Mouse (Mus musculus) hindbrain, postnatal 0 days (tissue): Measurements from ENCODE around the gene Eea1. TPM values are rescaled to one million over a fixed set of nuclear protein-coding genes. Genes with fewer than 3 reads are reported as not detected.

ENCODE experiments used
- ATAC-seq: fragments of 200-750 bp; cut with Nextera tagmentation; 2 replicates; pipeline ENCODE4 v1.8.0; 2017; ENCODE audit warnings: mild to moderate bottlenecking, moderate TSS enrichment, moderate library complexity
- DNase-seq: peaks from one replicate; pipeline ENCODE4 v3.0.0-alpha.2; 2015; ENCODE audit warnings: low spot score
- H3K27ac ChIP-seq: fragments of 300-500 bp; sonication (generic); 2 replicates; pipeline ENCODE4 v1.5.1; 2014; ENCODE audit warnings: mild to moderate bottlenecking
- H3K27me3 ChIP-seq: fragments of 300-500 bp; sonication (generic); 2 replicates; pipeline ENCODE4 v1.6.1; 2014; ENCODE audit warnings: low read length, mixed read lengths; ENCODE audit not compliant: insufficient read depth
- H3K36me3 ChIP-seq: fragments of 300-500 bp; sonication (generic); 2 replicates; pipeline ENCODE4 v1.6.1; 2014; ENCODE audit warnings: low read length, mixed read lengths; ENCODE audit not compliant: insufficient read depth
- H3K4me1 ChIP-seq: fragments of 300-500 bp; sonication (generic); 2 replicates; pipeline ENCODE4 v1.6.1; 2014; ENCODE audit warnings: antibody characterized with exemption, low read length, mixed read lengths; ENCODE audit not compliant: insufficient read depth
- H3K4me2 ChIP-seq: fragments of 300-500 bp; sonication (generic); 2 replicates; pipeline ENCODE4 v1.6.1; 2014; ENCODE audit warnings: low read depth, mild to moderate bottlenecking, low read length, moderate library complexity, mixed read lengths
- H3K4me3 ChIP-seq: fragments of 300-500 bp; sonication (generic); 2 replicates; pipeline ENCODE4 v1.5.1; 2014; ENCODE audit warnings: low read length
- H3K9ac ChIP-seq: fragments of 300-500 bp; sonication (generic); replicated peaks from 2 replicates; pipeline ENCODE4 v1.6.1; 2014; ENCODE audit warnings: mild to moderate bottlenecking, low read length, moderate library complexity, mixed read lengths
- H3K9me3 ChIP-seq: fragments of 300-500 bp; sonication (generic); 2 replicates; pipeline ENCODE4 v1.6.1; 2016; ENCODE audit warnings: low read length, mixed read lengths
- CTCF ChIP-seq: IDR thresholded peaks from 2 replicates; pipeline ENCODE4 v1.5.1; 2016; ENCODE audit warnings: antibody characterized with exemption, control low read depth, low read depth
- WGBS: fragments of 180-500 bp; shearing (Covaris S2); extraction: QIAGEN DNeasy Blood & Tissue Kit; methylation state at CpG from one replicate; pipeline ENCODE4 v1.1.7; 2014; 5-methylcytosine and 5-hydroxymethylcytosine counted together
- polyA plus RNA-seq: library from polyadenylated mRNA; unstranded; fragments of >200 nt; fragmentation: Nextera tagmentation; extraction: Ambion mirVana; gene quantifications from 2 replicates; pipeline ENCODE4 v1.2.1, GENCODE M21; 2015
- total RNA-seq: library from RNA; depleted of rRNA; stranded (reverse); fragments of >200 nt; gene quantifications from 2 replicates; pipeline ENCODE4 v1.2.3, GENCODE M21; 2014

Gene Eea1
- total and polyA plus RNA-seq, 2 experiments from 2014 or later, result 12.3 to 27.5 TPM

GRCm38 (mm10) chr10:95894856-95895386 is 45.5 kb upstream of the Eea1 start:
- H3K9me3 ChIP-seq, result no peaks in the 10 kb centered on the region
- peak; percentile 82 for TF ChIP-seq CTCF
- peak overlapping the region; percentile 31 for H3K4me3 ChIP-seq
- 43% methylated on average over 10 of the region's 10 CpGs for WGBS
- no peaks in the 10 kb centered on the region for H3K36me3 ChIP-seq
- ATAC-seq (peak; percentile 83), DNase-seq (peak; percentile 86)
- H3K27ac ChIP-seq, result no peak overlapping the region
- no peak overlapping the region for H3K9ac ChIP-seq
- no peaks in the 10 kb centered on the region for H3K4me1 ChIP-seq
- H3K4me2 ChIP-seq, result peak overlapping the region; percentile 58
- H3K27me3 ChIP-seq, result no peaks in the 10 kb centered on the region

GRCm38 (mm10) chr10:95898471-95899154 is 41.8 kb upstream of the Eea1 start:
- Histone ChIP-seq H3K27ac (no peak overlapping the region), H3K4me3 (no peak overlapping the region), H3K9ac (no peak overlapping the region), H3K9me3 (no peaks in the 10 kb centered on the region), H3K27me3 (no peaks in the 10 kb centered on the region), H3K4me1 (no peaks in the 10 kb centered on the region), H3K36me3 (no peaks in the 10 kb centered on the region), H3K4me2 (no peak overlapping the region)
- 65% methylated on average over 5 of the region's 5 CpGs for WGBS
- TF ChIP-seq CTCF, result peak; percentile 85
- ATAC-seq (no peak), DNase-seq (peak; percentile 67)

- no peaks in the 10 kb centered on the region for H3K36me3 ChIP-seq
- no peaks in the 10 kb centered on the region for H3K27me3 ChIP-seq
- no peak overlapping the region for H3K27ac ChIP-seq
- no peak overlapping the region for H3K9ac ChIP-seq
- ATAC-seq, result no peak
- no peaks in the 10 kb centered on the region for H3K4me1 ChIP-seq
- 91% methylated on average over 6 of the region's 6 CpGs for WGBS
- no peaks in the 10 kb centered on the region for H3K9me3 ChIP-seq
- no peak overlapping the region for H3K4me2 ChIP-seq
- no peak for TF ChIP-seq CTCF
- no peak for DNase-seq
- no peak overlapping the region for H3K4me3 ChIP-seq
Observed at GRCm38 (mm10) chr10:95904668-95905067, 35.8 kb upstream of the Eea1 start.

GRCm38 (mm10) chr10:95909246-95909909 is 31.1 kb upstream of the Eea1 start:
- no peak for DNase-seq
- no peaks in the 10 kb centered on the region for H3K9me3 ChIP-seq
- no peaks in the 10 kb centered on the region for H3K36me3 ChIP-seq
- H3K4me3 ChIP-seq, result no peak overlapping the region
- H3K27ac ChIP-seq, result no peak overlapping the region
- 94% methylated on average over 4 of the region's 4 CpGs for WGBS
- H3K4me2 ChIP-seq, result no peak overlapping the region
- H3K27me3 ChIP-seq, result no peaks in the 10 kb centered on the region
- TF ChIP-seq CTCF, result no peak
- H3K4me1 ChIP-seq, result no peaks in the 10 kb centered on the region
- ATAC-seq, result no peak
- no peak overlapping the region for H3K9ac ChIP-seq

GRCm38 (mm10) chr10:95911016-95911415 is 29.4 kb upstream of the Eea1 start:
- TF ChIP-seq CTCF, result no peak
- H3K36me3 ChIP-seq, result no peaks in the 10 kb centered on the region
- H3K9ac ChIP-seq, result no peak overlapping the region
- H3K27me3 ChIP-seq, result no peaks in the 10 kb centered on the region
- H3K4me1 ChIP-seq, result no peaks in the 10 kb centered on the region
- 83% methylated on average over 5 of the region's 5 CpGs for WGBS
- DNase-seq (no peak), ATAC-seq (no peak)
- no peak overlapping the region for H3K4me2 ChIP-seq
- H3K9me3 ChIP-seq, result no peaks in the 10 kb centered on the region
- no peak overlapping the region for H3K27ac ChIP-seq
- no peak overlapping the region for H3K4me3 ChIP-seq

- ATAC-seq (no peak), DNase-seq (no peak)
- no peak overlapping the region for H3K4me3 ChIP-seq
- H3K27ac ChIP-seq, result no peak overlapping the region
- H3K36me3 ChIP-seq, result no peaks in the 10 kb centered on the region
- no peaks in the 10 kb centered on the region for H3K9me3 ChIP-seq
- H3K4me2 ChIP-seq, result no peak overlapping the region
- WGBS, result 88% methylated on average over 5 of the region's 5 CpGs
- no peaks in the 10 kb centered on the region for H3K27me3 ChIP-seq
- TF ChIP-seq CTCF, result no peak
- H3K4me1 ChIP-seq, result no peaks in the 10 kb centered on the region
- no peak overlapping the region for H3K9ac ChIP-seq
Observed at GRCm38 (mm10) chr10:95914434-95915174, 25.8 kb upstream of the Eea1 start.
